Mouse (Mus musculus) forebrain, embryonic 11.5 days (tissue): Measurements from ENCODE around the gene Doc2g. TPM values are rescaled to one million over a fixed set of nuclear protein-coding genes. Genes with fewer than 3 reads are reported as not detected.
A peak's percentile ranks its signal among the peaks of the same experiment; 100 is the strongest.
"Not testable (repeated sequence)": the region's sequence is repeated elsewhere in the genome, so short reads cannot be mapped to it uniquely, and the experiment has no call there.

Experiments
- ATAC-seq: fragments of 200-750 bp; cut with Nextera tagmentation; replicated peaks from 2 replicates; pipeline ENCODE4 v1.8.0; 2017; ENCODE audit warnings: moderate TSS enrichment; ENCODE audit not compliant: low FRiP score
- DNase-seq: peaks from one replicate; pipeline ENCODE4 v3.0.0-alpha.2; 2017; ENCODE audit warnings: low spot score
- H3K27ac ChIP-seq: fragments of 300-500 bp; sonication (generic); 2 replicates; pipeline ENCODE4 v1.5.1; 2014; ENCODE audit warnings: low read depth, low read length
- H3K27me3 ChIP-seq: fragments of 300-500 bp; sonication (generic); 2 replicates; pipeline ENCODE4 v1.6.1; 2014; ENCODE audit warnings: mild to moderate bottlenecking, low read length, mixed read lengths; ENCODE audit not compliant: control insufficient read depth, insufficient read depth
- H3K36me3 ChIP-seq: fragments of 300-500 bp; sonication (generic); 2 replicates; pipeline ENCODE4 v1.6.1; 2014; ENCODE audit warnings: mild to moderate bottlenecking, low read length, moderate library complexity, mixed read lengths; ENCODE audit not compliant: control insufficient read depth, insufficient read depth
- H3K4me1 ChIP-seq: fragments of 300-500 bp; sonication (generic); replicated peaks from 2 replicates; pipeline ENCODE4 v1.6.1; 2014; ENCODE audit warnings: low read length, mixed read lengths; ENCODE audit not compliant: control insufficient read depth, insufficient read depth
- H3K4me2 ChIP-seq: fragments of 300-500 bp; sonication (generic); 2 replicates; pipeline ENCODE4 v1.6.1; 2014; ENCODE audit warnings: low read depth, mild to moderate bottlenecking, low read length, moderate library complexity, mixed read lengths; ENCODE audit not compliant: severe bottlenecking
- H3K4me3 ChIP-seq: fragments of 300-500 bp; sonication (generic); 2 replicates; pipeline ENCODE4 v1.5.1; 2014; ENCODE audit warnings: low read depth, low read length
- H3K9ac ChIP-seq: fragments of 300-500 bp; sonication (generic); 2 replicates; pipeline ENCODE4 v1.6.1; 2014; ENCODE audit warnings: low read length
- H3K9me3 ChIP-seq: fragments of 300-500 bp; sonication (generic); 2 replicates; pipeline ENCODE4 v1.6.1; 2016; ENCODE audit warnings: low read length, mixed read lengths; ENCODE audit not compliant: control insufficient read depth
- WGBS: fragments of 180-500 bp; shearing (Covaris S2); extraction: QIAGEN DNeasy Blood & Tissue Kit; methylation state at CpG from one replicate; pipeline ENCODE4 v1.1.7; 2014; 5-methylcytosine and 5-hydroxymethylcytosine counted together
- polyA plus RNA-seq: library from polyadenylated mRNA; unstranded; fragments of >200 nt; fragmentation: Nextera tagmentation; extraction: Ambion mirVana; gene quantifications from 2 replicates; pipeline ENCODE4 v1.2.1, GENCODE M21; 2014

Doc2g gene
- polyA plus RNA-seq, 1 experiment from 2014 or later, result 4.2 TPM

DNA sequence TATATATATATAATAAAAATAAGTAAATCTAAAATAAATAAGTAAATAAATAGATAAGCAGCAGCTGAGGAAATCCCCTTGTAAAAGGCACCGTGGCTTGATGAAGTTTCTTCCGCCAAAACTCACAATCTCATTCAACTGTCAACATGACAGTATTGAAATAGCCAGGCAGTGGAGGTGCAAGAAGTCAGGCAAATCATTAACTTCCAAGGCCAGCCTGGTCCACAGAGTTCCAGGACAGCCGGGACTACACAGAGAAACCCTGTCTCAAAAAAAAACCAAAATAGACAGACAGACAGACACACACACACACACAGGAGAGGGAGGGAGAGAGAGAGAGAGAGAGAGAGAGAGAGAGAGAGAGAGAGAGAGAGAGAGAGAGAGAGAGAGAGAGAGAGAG lies 30.2 kb downstream of the Doc2g start:
- no peak overlapping the region for H3K4me3 ChIP-seq
- no peak overlapping the region for H3K4me2 ChIP-seq
- 87% methylated on average over 3 of the region's 3 CpGs for WGBS
- H3K9me3 ChIP-seq, result no peaks in the 10 kb centered on the region
- H3K4me1 ChIP-seq, result peaks cover 5% of the 10 kb centered on the region
- no peak overlapping the region for H3K9ac ChIP-seq
- H3K36me3 ChIP-seq, result no peaks in the 10 kb centered on the region; the same call in 1 of the 2 replicates
- H3K27me3 ChIP-seq, result no peaks in the 10 kb centered on the region
- no peak overlapping the region for H3K27ac ChIP-seq
- no peak for DNase-seq
- no peak for ATAC-seq

GRCm38 (mm10) chr19:4033742-4034141 lies 30.6 kb downstream of the Doc2g start:
- ATAC-seq (no peak), DNase-seq (no peak)
- 68% methylated on average over 5 of the region's 5 CpGs for WGBS
- Histone ChIP-seq H3K36me3 (no peaks in the 10 kb centered on the region; the same call in 1 of the 2 replicates), H3K9ac (no peak overlapping the region), H3K4me3 (no peak overlapping the region), H3K4me1 (peaks cover 5% of the 10 kb centered on the region), H3K4me2 (no peak overlapping the region), H3K27me3 (no peaks in the 10 kb centered on the region), H3K9me3 (no peaks in the 10 kb centered on the region), H3K27ac (no peak overlapping the region)

- Histone ChIP-seq H3K27me3 (no peaks in the 10 kb centered on the region), H3K4me2 (no peak overlapping the region), H3K27ac (no peak overlapping the region), H3K9me3 (no peaks in the 10 kb centered on the region), H3K9ac (no peak overlapping the region), H3K36me3 (no peaks in the 10 kb centered on the region; the same call in 1 of the 2 replicates), H3K4me3 (no peak overlapping the region), H3K4me1 (peaks cover 5% of the 10 kb centered on the region)
- DNase-seq (no peak), ATAC-seq (no peak)
- WGBS, result 86% methylated on average over 12 of the region's 12 CpGs
Measured at GRCm38 (mm10) chr19:4036327-4037045, 33.4 kb downstream of the Doc2g start.

DNA sequence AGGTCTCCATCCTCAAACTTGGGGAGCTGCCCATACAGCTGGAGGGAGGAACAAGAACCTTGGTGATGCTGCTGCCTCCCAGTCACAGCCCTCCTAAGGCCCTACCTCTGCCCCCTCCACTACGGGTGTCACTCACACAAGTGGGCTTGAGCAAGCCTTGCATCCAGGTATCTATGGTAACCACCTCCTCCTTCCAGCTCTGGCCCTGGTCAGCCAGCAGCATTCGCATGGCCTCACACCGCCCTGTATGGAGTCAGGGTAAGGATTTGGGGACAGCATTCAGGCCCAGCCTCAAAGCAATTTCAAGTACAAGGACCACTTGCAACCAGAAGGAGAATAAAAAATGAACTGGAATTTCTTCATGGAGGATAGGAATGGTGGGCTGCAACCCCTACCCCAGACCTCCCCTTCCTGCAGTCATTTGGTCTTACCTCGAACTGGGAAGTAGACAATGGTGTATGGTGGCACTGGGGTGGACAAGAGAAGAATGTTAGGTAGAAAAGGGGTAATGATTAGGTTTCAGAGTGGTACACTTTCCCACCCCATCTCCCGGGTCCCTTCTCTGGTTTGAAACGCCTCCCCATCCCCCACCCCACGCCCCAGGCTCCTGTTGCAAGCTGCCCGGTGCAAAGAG lies 34.2 kb downstream of the Doc2g start:
- H3K36me3 ChIP-seq, H3K27me3 ChIP-seq, DNase-seq, H3K9me3 ChIP-seq, H3K27ac ChIP-seq, H3K4me1 ChIP-seq: not testable (repeated sequence)
- H3K4me2 ChIP-seq, result peak overlapping the region; percentile 72
- ATAC-seq, result peak; percentile 42; the same call in 1 of the 2 replicates
- H3K9ac ChIP-seq, result peak overlapping the region; percentile 81
- WGBS, result 28% methylated on average over 7 of the region's 8 CpGs
- H3K4me3 ChIP-seq, result peak overlapping the region; percentile 59

DNA sequence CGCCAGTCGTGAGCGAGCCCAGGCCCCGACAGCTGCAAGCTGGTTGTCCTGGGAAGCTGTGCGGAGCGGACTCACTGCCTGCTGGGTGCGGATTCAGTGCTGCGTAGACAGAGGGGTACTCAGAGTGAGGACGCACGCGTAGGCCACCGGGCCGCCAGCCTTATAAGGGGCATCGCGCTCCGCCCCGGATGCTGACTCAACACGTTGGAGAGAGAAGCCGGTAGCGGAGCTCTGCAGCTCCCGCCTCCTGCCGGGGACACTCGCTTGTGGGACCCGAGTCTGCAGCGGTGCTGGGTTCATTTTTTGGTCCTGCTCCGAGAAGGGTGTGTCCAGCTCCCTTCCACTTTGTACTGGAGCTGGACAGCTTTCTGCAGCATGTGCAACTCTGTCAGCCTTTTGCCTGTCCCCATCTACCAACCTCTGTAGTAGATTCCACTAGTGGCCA lies 34.7 kb downstream of the Doc2g start, which contains the start of gene Gstp1:
Gene Gstp1 (minus strand): TSS at position 198 of the 445 bp plus-strand sequence.
- H3K9ac ChIP-seq, result peak within 1 kb of the TSS; percentile 81
- H3K27ac ChIP-seq, result no peak within 1 kb of the TSS
- peak; percentile 88 for DNase-seq
- peak within 1 kb of the TSS; percentile 72 for H3K4me2 ChIP-seq
- under 1% methylated on average over 26 of the region's 26 CpGs for WGBS
- ATAC-seq, result peak; percentile 85
- no peaks in the 10 kb centered on the region; the same call in 1 of the 2 replicates for H3K36me3 ChIP-seq
- H3K4me1 ChIP-seq, result peaks cover 5% of the 10 kb centered on the region
- no peaks in the 10 kb centered on the region for H3K27me3 ChIP-seq
- H3K4me3 ChIP-seq, result peak within 1 kb of the TSS; percentile 59
- no peaks in the 10 kb centered on the region for H3K9me3 ChIP-seq

- not testable (repeated sequence) for H3K27ac ChIP-seq, H3K9me3 ChIP-seq, H3K9ac ChIP-seq, ATAC-seq, H3K27me3 ChIP-seq, H3K36me3 ChIP-seq, H3K4me3 ChIP-seq, DNase-seq, H3K4me2 ChIP-seq, H3K4me1 ChIP-seq
- 86% methylated on average over 5 of the region's 5 CpGs for WGBS
Measured at GRCm38 (mm10) chr19:4040941-4041340, 37.8 kb downstream of the Doc2g start.

DNA sequence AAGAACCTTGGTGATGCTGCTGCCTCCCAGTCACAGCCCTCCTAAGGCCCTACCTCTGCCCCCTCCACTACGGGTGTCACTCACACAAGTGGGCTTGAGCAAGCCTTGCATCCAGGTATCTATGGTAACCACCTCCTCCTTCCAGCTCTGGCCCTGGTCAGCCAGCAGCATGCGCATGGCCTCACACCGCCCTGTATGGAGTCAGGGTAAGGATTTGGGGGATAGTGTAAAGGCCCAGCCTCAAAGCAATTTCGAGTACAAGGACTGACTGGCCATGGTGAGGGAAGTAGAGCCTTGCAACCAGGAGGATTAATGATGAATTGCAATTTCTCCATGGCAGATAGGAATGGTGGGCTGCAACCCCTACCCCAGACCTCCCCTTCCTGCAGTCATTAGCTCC lies 38.4 kb downstream of the Doc2g start:
- not testable (repeated sequence) for H3K4me1 ChIP-seq, DNase-seq, H3K27me3 ChIP-seq, H3K9ac ChIP-seq, H3K9me3 ChIP-seq, H3K27ac ChIP-seq, H3K36me3 ChIP-seq, H3K4me3 ChIP-seq, H3K4me2 ChIP-seq, ATAC-seq
- 88% methylated on average over 3 of the region's 4 CpGs for WGBS

DNA sequence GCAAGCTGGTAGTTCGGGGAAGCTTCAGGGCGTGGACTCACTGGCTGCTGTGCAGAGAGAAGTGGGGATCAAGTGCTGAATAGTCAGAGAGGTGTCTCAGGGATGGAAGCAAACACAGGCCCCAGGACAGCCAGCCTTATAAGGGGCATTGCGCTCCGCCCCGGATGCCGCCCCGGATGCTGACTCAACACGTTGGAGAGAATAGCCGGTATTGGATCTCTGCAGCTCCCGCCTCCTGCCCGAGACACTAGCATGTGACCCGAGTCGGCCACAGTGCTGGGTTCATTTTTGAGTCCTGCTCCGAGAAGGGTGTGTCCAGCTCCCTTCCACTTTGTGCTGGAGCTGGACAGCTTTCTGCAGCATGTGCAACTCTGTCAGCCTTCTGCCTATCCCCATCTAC lies 39.0 kb downstream of the Doc2g start:
- no peaks in the 10 kb centered on the region for H3K36me3 ChIP-seq
- no peak overlapping the region for H3K27ac ChIP-seq
- H3K27me3 ChIP-seq, result no peaks in the 10 kb centered on the region
- H3K4me2 ChIP-seq, result no peak overlapping the region
- ATAC-seq (no peak), DNase-seq (no peak)
- no peak overlapping the region for H3K4me3 ChIP-seq
- peaks cover 5% of the 10 kb centered on the region for H3K4me1 ChIP-seq
- H3K9me3 ChIP-seq, result no peaks in the 10 kb centered on the region
- WGBS, result 78% methylated on average over 14 of the region's 14 CpGs
- H3K9ac ChIP-seq, result no peak overlapping the region
